Mouse (Mus musculus): ENCODE measurements around the gene Sept10. TPM values are rescaled to one million over a fixed set of nuclear protein-coding genes. Genes with fewer than 3 reads are reported as not detected.

The Sept10 gene
- polyA plus RNA-seq, 1 experiment from 2014 or later: 52.2 TPM

DNA sequence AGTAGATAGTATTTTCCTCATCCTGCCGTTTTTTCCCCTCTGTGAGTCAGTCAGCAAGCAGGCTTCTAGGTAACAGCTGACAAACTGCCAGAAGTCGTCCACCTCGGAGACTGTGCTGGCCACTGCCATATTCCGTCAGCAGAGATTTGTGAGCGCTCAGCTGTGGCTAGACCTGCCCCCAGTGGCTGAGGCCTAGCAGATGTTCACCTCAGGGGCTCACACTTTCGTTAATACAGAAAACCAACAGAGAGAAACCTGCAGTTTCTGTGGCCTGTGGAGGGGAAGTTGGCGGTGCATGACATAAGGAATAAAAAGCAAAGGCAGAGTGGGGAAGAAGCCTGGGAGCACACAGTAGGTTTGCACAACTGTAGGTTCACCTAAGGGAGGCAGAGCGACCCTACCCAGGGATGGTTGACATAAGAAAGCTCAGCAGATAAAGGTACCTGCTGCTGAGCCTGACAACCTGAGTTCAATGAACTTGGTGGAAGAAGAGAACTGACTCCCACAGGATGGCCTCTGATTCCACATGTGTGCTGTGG lies 32.0 kb upstream of the Sept10 start:
- H3K9me3 ChIP-seq (replicated peaks): no peaks in the 10 kb centered on the region
- no peak overlapping the region for H3K27ac ChIP-seq
- WGBS: 42% methylated on average over 8 of the region's 8 CpGs
- no peak overlapping the region for H3K9ac ChIP-seq
- ATAC-seq (replicated peaks; ENCODE audit: low FRiP score): peak; percentile 36; the same call in 1 of the 2 replicates
- no peak overlapping the region for H3K4me3 ChIP-seq (replicated peaks)
- H3K4me1 ChIP-seq: peaks cover 10% of the 10 kb centered on the region; the same call in 1 of the 2 replicates
- no peaks in the 10 kb centered on the region for H3K27me3 ChIP-seq
- no peaks in the 10 kb centered on the region for H3K36me3 ChIP-seq
- no peak overlapping the region for H3K4me2 ChIP-seq

DNA sequence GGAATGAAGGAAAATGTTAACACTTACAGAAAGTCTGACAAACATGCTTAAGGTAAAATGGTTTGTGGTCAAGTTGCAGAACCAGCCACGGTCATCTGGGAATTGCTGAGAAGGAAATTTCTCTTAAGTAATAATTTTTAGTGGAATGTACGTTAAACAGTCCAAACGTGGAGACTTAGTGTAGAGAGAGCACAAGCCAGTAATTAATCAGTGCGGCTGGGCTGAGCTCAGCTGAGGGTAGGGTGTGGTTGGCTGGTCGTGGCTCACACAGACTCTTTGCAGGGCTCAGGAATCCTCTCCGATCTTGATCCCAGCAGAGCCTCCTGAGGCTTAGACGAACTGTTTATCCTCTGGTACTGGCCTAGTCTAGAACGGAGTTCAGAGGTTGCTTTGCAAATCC lies 30.7 kb upstream of the Sept10 start:
- 41% methylated on average over 8 of the region's 8 CpGs for WGBS
- H3K4me3 ChIP-seq (replicated peaks): no peak overlapping the region
- ATAC-seq (replicated peaks; ENCODE audit: low FRiP score): 0 out of 2 replicates have a peak, but pooled peaks have one; percentile 49
- peaks cover 10% of the 10 kb centered on the region; the same call in 1 of the 2 replicates for H3K4me1 ChIP-seq
- no peak overlapping the region for H3K4me2 ChIP-seq
- no peak overlapping the region for H3K9ac ChIP-seq
- H3K27me3 ChIP-seq: no peaks in the 10 kb centered on the region
- H3K27ac ChIP-seq: no peak overlapping the region
- no peaks in the 10 kb centered on the region for H3K36me3 ChIP-seq
- no peaks in the 10 kb centered on the region for H3K9me3 ChIP-seq (replicated peaks)

DNA sequence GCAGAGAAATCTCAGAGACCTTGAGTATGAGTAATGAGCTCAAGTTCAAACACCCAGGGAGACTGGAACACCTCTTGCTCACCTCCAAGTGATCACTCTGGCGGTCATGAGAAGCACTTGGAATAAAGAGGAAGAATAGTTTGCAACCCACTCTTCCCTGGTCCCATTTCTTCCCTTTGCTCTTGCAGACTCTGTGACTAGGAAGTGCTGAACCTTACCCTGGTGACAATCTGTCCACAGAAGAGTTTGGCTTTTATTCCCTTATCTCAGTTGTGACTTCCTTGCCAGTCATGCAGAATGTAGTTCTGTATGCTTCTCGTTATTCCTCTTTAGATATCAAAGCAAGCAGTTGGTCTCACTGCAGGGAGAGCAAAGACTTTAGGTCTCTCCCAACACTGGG lies 30.3 kb upstream of the Sept10 start:
- peaks cover 10% of the 10 kb centered on the region; the same call in 1 of the 2 replicates for H3K4me1 ChIP-seq
- no peak overlapping the region for H3K9ac ChIP-seq
- H3K4me3 ChIP-seq (replicated peaks): no peak overlapping the region
- 67% methylated on average over 2 of the region's 2 CpGs for WGBS
- no peaks in the 10 kb centered on the region for H3K36me3 ChIP-seq
- ATAC-seq (replicated peaks; ENCODE audit: low FRiP score): no peak
- no peaks in the 10 kb centered on the region for H3K27me3 ChIP-seq
- H3K9me3 ChIP-seq (replicated peaks): no peaks in the 10 kb centered on the region
- no peak overlapping the region for H3K27ac ChIP-seq
- no peak overlapping the region for H3K4me2 ChIP-seq

DNA sequence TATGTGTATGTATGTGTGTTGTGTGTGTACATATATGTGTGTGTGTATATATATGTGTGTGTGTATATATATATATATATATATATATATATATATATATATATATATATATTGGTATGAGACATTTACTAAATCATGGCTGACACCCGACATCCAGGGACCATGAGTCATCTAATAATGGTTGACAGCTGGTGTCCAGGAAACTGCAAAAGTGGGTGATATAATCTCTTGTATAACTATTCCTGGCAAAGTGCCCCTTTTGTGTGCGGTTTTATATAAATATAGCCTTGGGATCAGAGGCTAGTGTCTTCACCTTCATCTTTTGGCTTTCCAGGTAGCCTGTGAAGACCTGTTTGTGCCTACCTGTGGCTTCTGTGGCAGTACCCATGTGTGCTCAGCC lies 29.0 kb upstream of the Sept10 start:
- no peak overlapping the region for H3K4me2 ChIP-seq

DNA sequence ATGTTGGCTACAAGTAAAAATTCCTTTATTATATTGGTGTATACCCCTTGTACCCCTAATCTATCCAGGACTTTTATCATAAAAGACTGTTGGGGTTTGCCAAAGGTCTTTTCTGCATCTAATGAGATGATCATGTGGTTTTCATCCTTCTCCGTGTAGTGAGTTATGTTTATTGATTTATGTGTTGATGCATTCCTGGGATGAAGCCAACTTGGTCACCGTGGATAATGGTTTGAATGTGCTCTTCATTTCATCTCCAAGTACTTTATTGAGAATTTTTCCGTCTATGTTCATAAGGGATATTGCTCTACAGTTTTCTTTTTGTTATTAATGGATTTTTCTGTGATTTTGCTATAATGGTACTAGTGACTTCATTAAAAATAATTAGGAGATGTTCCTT lies 27.9 kb upstream of the Sept10 start:
- H3K9ac ChIP-seq: no peak overlapping the region

More for the DNA sequence above, 29.0 kb upstream of the Sept10 start:
- WGBS: 72% methylated on average over 2 of the region's 2 CpGs
- no peaks in the 10 kb centered on the region for H3K27me3 ChIP-seq
- H3K4me3 ChIP-seq (replicated peaks): no peak overlapping the region
- no peaks in the 10 kb centered on the region for H3K36me3 ChIP-seq
- no peaks in the 10 kb centered on the region for H3K9me3 ChIP-seq (replicated peaks)
- ATAC-seq (replicated peaks; ENCODE audit: low FRiP score): no peak
- H3K27ac ChIP-seq: no peak overlapping the region
- no peak overlapping the region for H3K9ac ChIP-seq
- H3K4me1 ChIP-seq: peaks cover 10% of the 10 kb centered on the region; the same call in 1 of the 2 replicates

DNA sequence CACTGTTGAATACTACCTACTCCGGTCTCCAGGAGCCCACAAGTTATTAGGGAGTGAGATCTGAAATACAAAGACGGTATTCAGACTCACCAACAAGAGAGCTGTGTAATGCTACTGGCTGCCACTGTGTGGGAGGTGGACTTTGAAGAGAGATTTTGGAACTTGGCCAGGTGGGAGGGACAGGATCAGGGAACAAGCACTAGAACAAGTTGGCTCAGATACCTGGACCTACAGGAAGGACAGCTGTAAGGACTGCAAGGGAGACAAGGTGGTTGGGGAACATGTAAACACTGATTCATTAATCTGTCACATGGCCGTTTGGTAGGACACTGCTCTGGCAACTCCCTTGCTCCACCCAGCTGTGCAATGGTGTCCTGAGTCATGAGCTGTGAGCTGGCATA lies 19.5 kb upstream of the Sept10 start:
- Histone ChIP-seq H3K4me1 (no peaks in the 10 kb centered on the region), H3K27me3 (no peaks in the 10 kb centered on the region), H3K9ac (no peak overlapping the region), H3K9me3 (replicated peaks) (no peaks in the 10 kb centered on the region), H3K36me3 (no peaks in the 10 kb centered on the region), H3K4me2 (no peak overlapping the region), H3K27ac (no peak overlapping the region), H3K4me3 (replicated peaks) (no peak overlapping the region)
- ATAC-seq (replicated peaks; ENCODE audit: low FRiP score): peak; percentile 52; the same call in 1 of the 2 replicates
- 38% methylated on average over 3 of the region's 3 CpGs for WGBS

More for the DNA sequence above, 27.9 kb upstream of the Sept10 start:
- ATAC-seq (replicated peaks; ENCODE audit: low FRiP score): no peak
- Histone ChIP-seq H3K9me3 (replicated peaks) (no peaks in the 10 kb centered on the region), H3K27ac (no peak overlapping the region), H3K4me1 (peaks cover 6% of the 10 kb centered on the region; the same call in 1 of the 2 replicates), H3K27me3 (no peaks in the 10 kb centered on the region), H3K4me2 (no peak overlapping the region), H3K36me3 (no peaks in the 10 kb centered on the region), H3K4me3 (replicated peaks) (no peak overlapping the region)
- 65% methylated on average over 3 of the region's 3 CpGs for WGBS

DNA sequence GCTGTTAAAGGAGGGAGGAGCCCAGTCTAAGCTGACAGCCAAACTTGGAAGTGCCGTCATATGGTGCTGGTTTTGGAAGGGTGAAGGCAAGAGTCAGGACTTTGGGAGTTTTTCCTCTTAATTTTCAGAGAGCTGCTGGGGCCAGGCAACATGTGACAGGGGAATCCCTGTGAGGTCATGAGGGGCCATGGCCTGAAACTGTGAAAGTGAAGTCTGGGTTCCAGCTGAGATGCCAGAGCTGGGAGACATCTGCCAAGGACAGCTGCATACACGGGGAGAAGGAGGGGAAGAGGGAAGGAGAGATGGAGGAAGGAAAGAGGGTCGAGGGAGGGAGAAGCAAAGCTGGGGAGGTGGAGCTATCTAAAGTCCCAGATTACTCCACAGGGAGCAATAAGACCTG lies 16.1 kb upstream of the Sept10 start:
- H3K9me3 ChIP-seq (replicated peaks): no peaks in the 10 kb centered on the region
- 33% methylated on average over 3 of the region's 3 CpGs for WGBS
- ATAC-seq (replicated peaks; ENCODE audit: low FRiP score): no peak
- no peaks in the 10 kb centered on the region for H3K36me3 ChIP-seq
- H3K4me1 ChIP-seq: 0 out of 2 replicates have a peak, but pooled peaks cover 2% of the 10 kb centered on the region
- no peak overlapping the region for H3K27ac ChIP-seq
- H3K4me3 ChIP-seq (replicated peaks): no peak overlapping the region
- no peak overlapping the region for H3K4me2 ChIP-seq
- no peaks in the 10 kb centered on the region for H3K27me3 ChIP-seq
- no peak overlapping the region for H3K9ac ChIP-seq

DNA sequence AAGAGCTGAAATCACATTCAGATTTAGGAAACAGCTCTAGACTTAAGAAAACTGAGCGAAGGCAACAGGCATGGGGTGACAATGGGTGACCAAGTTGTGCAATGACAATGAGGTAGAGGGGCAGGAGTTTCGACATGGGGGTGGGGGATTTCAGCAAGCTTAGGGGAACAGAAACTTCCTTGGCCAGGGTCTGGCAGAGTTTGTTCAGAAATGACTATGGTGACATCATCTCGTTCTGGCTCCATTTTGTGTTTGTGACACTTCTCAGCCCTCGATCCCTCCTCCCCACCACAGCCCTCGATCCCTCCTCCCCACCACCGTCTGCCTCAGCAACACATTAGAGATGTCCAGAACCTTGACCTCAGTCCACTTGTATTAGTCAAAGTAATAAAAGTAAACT lies 14.8 kb upstream of the Sept10 start:
- no peak overlapping the region for H3K27ac ChIP-seq
- no peaks in the 10 kb centered on the region for H3K36me3 ChIP-seq
- H3K9ac ChIP-seq: no peak overlapping the region
- no peak overlapping the region for H3K4me3 ChIP-seq (replicated peaks)
- H3K4me1 ChIP-seq: 0 out of 2 replicates have a peak, but pooled peaks cover 2% of the 10 kb centered on the region
- WGBS: 74% methylated on average over 6 of the region's 6 CpGs
- H3K27me3 ChIP-seq: no peaks in the 10 kb centered on the region
- no peak overlapping the region for H3K4me2 ChIP-seq
- ATAC-seq (replicated peaks; ENCODE audit: low FRiP score): no peak
- no peaks in the 10 kb centered on the region for H3K9me3 ChIP-seq (replicated peaks)

DNA sequence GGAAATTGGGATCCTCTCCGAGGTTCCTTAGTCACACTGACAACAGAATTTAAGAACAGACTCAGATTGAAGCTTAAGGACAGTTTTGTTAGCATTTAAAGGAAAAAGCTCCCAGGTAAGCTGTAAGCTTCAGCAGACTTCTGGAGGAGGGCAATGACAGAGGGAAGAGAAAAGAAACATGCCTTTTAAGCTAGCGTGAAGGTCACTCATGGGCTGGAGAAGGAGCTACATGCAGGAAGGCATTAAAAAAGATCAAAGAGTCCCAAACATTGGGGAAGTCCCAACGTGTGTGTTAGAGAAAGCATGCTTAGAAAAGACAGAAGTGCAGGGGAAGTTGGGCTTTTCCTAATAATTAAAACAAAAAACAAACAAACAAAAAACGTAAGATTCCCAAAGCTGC lies 14.2 kb upstream of the Sept10 start:
- H3K4me2 ChIP-seq: no peak overlapping the region
- H3K4me3 ChIP-seq (replicated peaks): no peak overlapping the region
- no peak for ATAC-seq (replicated peaks; ENCODE audit: low FRiP score)
- no peaks in the 10 kb centered on the region for H3K27me3 ChIP-seq
- H3K4me1 ChIP-seq: 0 out of 2 replicates have a peak, but pooled peaks cover 2% of the 10 kb centered on the region
- H3K9ac ChIP-seq: no peak overlapping the region
- H3K9me3 ChIP-seq (replicated peaks): no peaks in the 10 kb centered on the region
- 48% methylated on average over 4 of the region's 4 CpGs for WGBS
- H3K27ac ChIP-seq: no peak overlapping the region
- H3K36me3 ChIP-seq: no peaks in the 10 kb centered on the region

DNA sequence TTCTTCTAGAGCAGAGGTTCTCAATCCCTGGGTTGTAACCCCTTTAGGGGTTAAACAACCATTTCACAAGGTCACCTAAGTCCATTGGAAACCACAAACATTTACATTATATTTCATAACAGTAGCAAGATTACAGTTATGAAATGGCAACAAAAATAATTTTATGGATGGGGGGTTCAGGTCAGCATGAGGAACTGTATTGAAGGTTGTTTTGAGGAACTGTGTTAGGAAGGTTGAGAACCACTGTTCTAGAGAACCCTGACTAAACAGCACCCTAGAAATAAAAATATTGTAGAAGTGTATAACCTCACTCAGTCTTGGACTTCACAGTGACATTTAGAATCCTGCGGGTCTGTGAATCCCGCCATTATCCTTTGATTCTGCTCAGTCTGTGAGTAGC lies 13.6 kb upstream of the Sept10 start:
- 95% methylated on average over 2 of the region's 2 CpGs for WGBS
- ATAC-seq (replicated peaks; ENCODE audit: low FRiP score): no peak
- no peaks in the 10 kb centered on the region for H3K27me3 ChIP-seq
- H3K9ac ChIP-seq: no peak overlapping the region
- no peaks in the 10 kb centered on the region for H3K9me3 ChIP-seq (replicated peaks)
- no peak overlapping the region for H3K4me2 ChIP-seq
- H3K4me1 ChIP-seq: 0 out of 2 replicates have a peak, but pooled peaks cover 2% of the 10 kb centered on the region
- H3K36me3 ChIP-seq: no peaks in the 10 kb centered on the region
- H3K4me3 ChIP-seq (replicated peaks): no peak overlapping the region
- no peak overlapping the region for H3K27ac ChIP-seq

DNA sequence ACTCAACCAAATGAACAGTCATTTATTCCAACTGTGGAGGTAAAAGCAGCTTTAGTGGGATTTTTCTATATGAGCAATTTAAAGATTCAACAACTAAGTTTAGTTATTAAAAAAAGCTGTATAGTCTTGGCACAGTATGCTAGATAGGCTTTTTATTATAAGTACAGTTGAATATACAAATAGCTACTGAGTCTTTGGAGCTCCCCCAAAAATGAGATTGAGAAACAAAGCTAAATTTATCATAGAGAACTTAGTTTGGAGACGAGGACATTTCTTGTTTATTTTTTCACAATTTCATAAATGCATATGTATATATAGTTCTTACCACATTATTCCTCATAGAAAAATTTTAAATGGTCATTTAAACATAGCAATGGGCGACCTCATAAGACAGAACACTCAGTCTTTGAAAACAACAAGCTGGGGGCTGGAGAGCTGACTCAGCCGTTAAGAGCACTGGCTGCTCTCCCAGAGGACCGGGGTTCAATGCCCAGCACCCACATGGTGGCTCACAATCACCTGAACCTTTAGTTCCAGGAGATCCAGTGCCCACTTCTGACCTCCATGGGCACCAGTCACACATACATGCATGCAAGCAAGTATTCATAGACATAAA lies 7.7 kb upstream of the Sept10 start:
- 75% methylated on average over 4 of the region's 4 CpGs for WGBS
- Histone ChIP-seq H3K9me3 (replicated peaks) (no peaks in the 10 kb centered on the region), H3K4me3 (replicated peaks) (no peak overlapping the region), H3K27ac (no peak overlapping the region), H3K4me2 (no peak overlapping the region), H3K36me3 (no peaks in the 10 kb centered on the region), H3K9ac (no peak overlapping the region), H3K4me1 (0 out of 2 replicates have a peak, but pooled peaks cover 2% of the 10 kb centered on the region), H3K27me3 (no peaks in the 10 kb centered on the region)
- ATAC-seq (replicated peaks; ENCODE audit: low FRiP score): no peak

DNA sequence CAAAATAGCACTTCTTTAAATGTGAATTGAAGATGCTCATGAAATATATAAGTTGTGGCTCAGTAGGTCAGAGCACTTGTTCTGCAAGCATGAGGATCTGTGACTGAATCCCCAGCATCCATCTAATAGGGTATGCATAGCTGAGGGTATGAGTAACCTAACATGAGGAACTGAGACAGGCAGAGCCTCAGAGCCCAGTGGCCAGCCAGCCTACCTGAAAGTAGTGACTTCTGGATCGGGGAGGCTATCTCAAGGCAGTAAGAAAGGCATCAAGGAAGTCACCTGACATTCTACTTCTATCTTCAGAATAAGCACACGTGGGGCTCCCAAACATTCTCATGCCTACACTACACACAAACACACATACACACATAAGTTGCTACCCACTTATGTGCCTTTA lies 3.5 kb upstream of the Sept10 start:
- Histone ChIP-seq H3K36me3 (no peaks in the 10 kb centered on the region), H3K9ac (no peak overlapping the region), H3K4me3 (replicated peaks) (no peak overlapping the region), H3K27ac (no peak overlapping the region), H3K27me3 (no peaks in the 10 kb centered on the region), H3K4me2 (no peak overlapping the region), H3K9me3 (replicated peaks) (no peaks in the 10 kb centered on the region), H3K4me1 (peaks cover 18% of the 10 kb centered on the region)
- no peak for ATAC-seq (replicated peaks; ENCODE audit: low FRiP score)
- 93% methylated on average over 2 of the region's 2 CpGs for WGBS
